Mouse (Mus musculus): ENCODE measurements around the gene Lman2. TPM values are rescaled to one million over a fixed set of nuclear protein-coding genes. Genes with fewer than 3 reads are reported as not detected.
A peak's percentile ranks its signal among the peaks of the same experiment; 100 is the strongest.

Lman2 gene
- polyA plus RNA-seq, 1 experiment: 62.1 TPM

DNA sequence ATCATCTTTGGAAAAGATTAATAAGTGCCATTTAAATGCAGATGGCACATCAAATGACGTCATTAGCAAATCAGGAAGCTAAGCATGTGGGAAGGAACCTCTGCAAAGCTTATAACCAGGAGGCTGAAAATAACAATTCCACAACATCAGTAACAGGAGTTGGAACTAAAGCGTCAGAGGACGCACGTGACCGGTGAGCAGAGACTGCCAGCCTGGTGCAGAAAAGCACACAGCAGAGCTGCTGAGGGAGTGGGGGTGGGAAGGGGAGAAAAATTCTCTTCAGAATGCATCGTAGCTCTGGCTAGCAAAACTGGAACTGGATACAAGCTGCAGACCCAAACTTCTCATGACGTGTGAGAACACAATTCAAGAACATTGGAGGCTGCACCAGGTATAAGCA is 18.3 kb downstream of the Lman2 start:
- Histone ChIP-seq H3K4me3 (replicated peaks) (no peak overlapping the region), H3K9me3 (no peaks in the 10 kb centered on the region), H3K36me3 (replicated peaks; ENCODE audit: low read length) (peaks cover 68% of the 10 kb centered on the region), H3K27me3 (replicated peaks) (no peaks in the 10 kb centered on the region), H3K4me1 (peaks cover 37% of the 10 kb centered on the region)
- TF ChIP-seq GATA1 (IDR thresholded peaks at IDR 0.05; ENCODE audit: borderline replicate concordance, low read length): no peak
- no peak for TF ChIP-seq FLI1 (IDR thresholded peaks at IDR 0.05; ENCODE audit: low read length)

DNA sequence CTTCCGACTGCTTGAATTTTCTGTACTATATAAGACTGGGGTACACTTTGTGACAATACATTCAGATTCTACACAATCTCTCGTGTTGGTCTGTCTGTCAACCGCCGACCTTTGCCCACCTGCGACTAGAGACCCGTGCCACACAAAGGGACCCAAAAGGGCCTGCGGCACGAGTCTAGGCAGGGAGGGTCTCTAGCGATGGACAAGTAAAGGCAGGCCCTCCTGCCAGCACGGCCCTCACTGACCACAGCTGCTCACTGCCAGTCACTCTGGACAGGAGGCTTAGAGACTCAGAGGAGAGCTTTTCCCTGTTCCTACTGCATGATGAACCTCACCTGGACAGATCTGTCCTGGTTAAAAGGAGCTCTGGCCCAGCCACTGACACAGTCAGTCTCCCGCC is 20.1 kb downstream of the Lman2 start:
- TF ChIP-seq FLI1 (IDR thresholded peaks at IDR 0.05; ENCODE audit: low read length) (no peak), GATA1 (IDR thresholded peaks at IDR 0.05; ENCODE audit: borderline replicate concordance, low read length) (no peak)
- Histone ChIP-seq H3K36me3 (replicated peaks; ENCODE audit: low read length) (peaks cover 51% of the 10 kb centered on the region), H3K4me1 (peaks cover 47% of the 10 kb centered on the region), H3K9me3 (no peaks in the 10 kb centered on the region), H3K4me3 (replicated peaks) (no peak overlapping the region), H3K27me3 (replicated peaks) (no peaks in the 10 kb centered on the region)

- peaks cover 13% of the 10 kb centered on the region for H3K27me3 ChIP-seq (replicated peaks)
- no peaks in the 10 kb centered on the region for H3K9me3 ChIP-seq
- TF ChIP-seq FLI1 (IDR thresholded peaks at IDR 0.05; ENCODE audit: low read length): no peak
- TF ChIP-seq GATA1 (IDR thresholded peaks at IDR 0.05; ENCODE audit: borderline replicate concordance, low read length): no peak
- peaks cover 36% of the 10 kb centered on the region for H3K4me1 ChIP-seq
- H3K4me3 ChIP-seq (replicated peaks): peak overlapping the region; percentile 57
- peaks cover 18% of the 10 kb centered on the region for H3K36me3 ChIP-seq (replicated peaks; ENCODE audit: low read length)
Observed at GRCm38 (mm10) chr13:55339259-55339658, 23.3 kb downstream of the Lman2 start.

DNA sequence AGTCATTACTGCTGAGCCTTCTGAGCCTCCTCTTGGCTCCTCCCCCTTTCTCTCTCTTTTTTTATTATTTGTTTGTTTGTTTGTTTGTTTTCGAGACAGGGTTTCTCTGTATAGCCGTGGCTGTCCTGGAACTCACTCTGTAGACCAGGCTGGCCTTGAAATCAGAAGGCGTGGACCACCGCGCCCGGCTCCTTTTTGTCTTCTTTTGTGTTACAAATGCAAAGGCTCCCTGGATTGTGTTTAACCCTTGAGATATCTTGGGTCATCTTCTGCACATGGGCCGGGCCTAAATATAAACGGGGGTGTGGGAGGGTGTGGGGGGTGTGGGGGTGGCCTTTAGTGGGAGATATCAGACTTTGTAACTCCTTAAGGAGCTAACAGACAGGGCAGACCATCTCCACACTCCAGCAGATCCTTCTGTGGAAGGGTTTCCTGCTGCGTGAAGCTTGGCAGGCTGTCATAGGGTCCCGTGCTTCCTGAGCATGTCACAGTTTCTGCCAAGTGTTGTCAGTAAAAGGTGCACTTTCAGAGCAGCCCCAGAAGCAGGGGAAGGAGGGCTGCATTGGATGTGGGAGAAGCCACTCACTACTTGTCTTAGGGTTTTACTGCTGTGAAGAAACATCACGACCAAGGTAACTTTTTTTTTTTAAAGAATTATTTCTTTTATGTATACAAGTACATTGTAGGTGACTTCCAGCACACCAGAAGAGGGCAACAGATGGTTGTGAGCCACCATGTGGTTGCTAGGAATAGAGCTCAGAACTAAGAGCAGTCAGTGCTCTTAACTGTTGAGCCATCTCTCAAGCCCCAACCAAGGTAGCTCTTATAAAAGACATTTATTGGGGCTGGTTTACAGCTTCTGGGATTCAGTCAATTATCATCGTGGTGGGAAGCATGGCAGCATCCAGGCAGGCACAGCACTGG is 24.2 kb downstream of the Lman2 start:
- no peak overlapping the region for H3K4me3 ChIP-seq (replicated peaks)
- peaks cover 10% of the 10 kb centered on the region for H3K36me3 ChIP-seq (replicated peaks; ENCODE audit: low read length)
- no peak for TF ChIP-seq GATA1 (IDR thresholded peaks at IDR 0.05; ENCODE audit: borderline replicate concordance, low read length)
- TF ChIP-seq FLI1 (IDR thresholded peaks at IDR 0.05; ENCODE audit: low read length): no peak
- H3K9me3 ChIP-seq: no peaks in the 10 kb centered on the region
- H3K27me3 ChIP-seq (replicated peaks): peaks cover 18% of the 10 kb centered on the region
- H3K4me1 ChIP-seq: peaks cover 28% of the 10 kb centered on the region

DNA sequence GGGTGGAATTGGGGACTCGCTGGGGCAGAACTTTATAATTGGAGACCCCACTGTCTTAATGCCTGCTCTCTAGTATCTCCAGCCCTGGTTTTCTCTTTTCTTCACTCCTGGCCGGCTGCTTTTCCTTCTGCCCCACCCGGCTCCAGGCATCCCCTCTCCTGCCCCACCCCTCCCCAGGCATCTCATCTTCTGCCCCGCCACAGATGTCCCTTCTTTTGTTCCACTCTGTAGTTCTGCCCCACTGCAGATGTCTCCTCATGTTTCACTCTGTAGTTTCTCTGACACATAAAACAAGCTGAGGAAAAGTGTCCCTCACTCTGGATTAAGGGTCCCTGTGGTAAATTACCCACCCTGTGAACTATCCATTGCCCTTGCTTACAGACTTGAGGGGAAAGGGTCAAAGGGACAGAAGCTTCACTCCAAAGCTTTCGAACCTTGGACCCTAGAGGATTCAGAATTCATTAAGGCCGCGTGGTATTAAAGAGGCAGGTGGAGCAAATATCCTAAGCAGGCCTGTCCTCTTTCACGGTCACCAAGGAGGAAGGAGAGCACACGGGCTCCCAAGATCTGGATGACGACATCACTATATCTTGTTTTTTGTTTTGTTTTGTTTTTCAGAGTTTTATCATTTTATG is 25.1 kb downstream of the Lman2 start:
- H3K27me3 ChIP-seq (replicated peaks): peaks cover 19% of the 10 kb centered on the region
- no peak overlapping the region for H3K4me3 ChIP-seq (replicated peaks)
- no peak for TF ChIP-seq GATA1 (IDR thresholded peaks at IDR 0.05; ENCODE audit: borderline replicate concordance, low read length)
- no peak for TF ChIP-seq FLI1 (IDR thresholded peaks at IDR 0.05; ENCODE audit: low read length)
- peaks cover 33% of the 10 kb centered on the region for H3K4me1 ChIP-seq
- H3K9me3 ChIP-seq: no peaks in the 10 kb centered on the region
- peaks cover under 1% of the 10 kb centered on the region for H3K36me3 ChIP-seq (replicated peaks; ENCODE audit: low read length)

DNA sequence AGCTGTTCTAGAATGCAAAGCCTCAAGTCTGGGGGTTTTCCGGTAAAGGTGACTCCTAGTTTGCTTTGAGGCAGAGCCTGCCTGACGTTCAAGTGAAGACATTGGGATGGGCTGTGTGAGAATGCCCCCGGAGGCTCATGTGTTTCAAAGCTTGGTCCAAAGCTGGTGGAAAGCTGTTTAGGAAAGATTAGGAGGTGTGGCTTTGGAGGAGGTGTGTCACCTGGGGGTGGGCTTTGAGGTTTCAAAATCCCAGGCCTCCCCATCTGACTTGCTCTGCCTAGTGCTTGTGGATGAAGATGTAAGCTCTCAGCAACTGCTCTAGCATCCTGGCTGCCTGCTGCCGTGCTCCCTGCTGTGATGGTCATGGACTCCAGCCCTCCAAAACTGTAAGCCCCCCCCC is 26.9 kb downstream of the Lman2 start:
- Histone ChIP-seq H3K27me3 (replicated peaks) (peaks cover 19% of the 10 kb centered on the region), H3K36me3 (replicated peaks; ENCODE audit: low read length) (no peaks in the 10 kb centered on the region), H3K4me1 (peaks cover 50% of the 10 kb centered on the region), H3K4me3 (replicated peaks) (no peak overlapping the region), H3K9me3 (no peaks in the 10 kb centered on the region)
- TF ChIP-seq GATA1 (IDR thresholded peaks at IDR 0.05; ENCODE audit: borderline replicate concordance, low read length) (no peak), FLI1 (IDR thresholded peaks at IDR 0.05; ENCODE audit: low read length) (no peak)

GRCm38 (mm10) chr13:55332331-55332730 is 30.3 kb downstream of the Lman2 start:
- no peak for TF ChIP-seq GATA1 (IDR thresholded peaks at IDR 0.05; ENCODE audit: borderline replicate concordance, low read length)
- TF ChIP-seq FLI1 (IDR thresholded peaks at IDR 0.05; ENCODE audit: low read length): no peak
- no peaks in the 10 kb centered on the region for H3K36me3 ChIP-seq (replicated peaks; ENCODE audit: low read length)
- no peaks in the 10 kb centered on the region for H3K9me3 ChIP-seq
- peaks cover 19% of the 10 kb centered on the region for H3K27me3 ChIP-seq (replicated peaks)
- no peak overlapping the region for H3K4me3 ChIP-seq (replicated peaks)
- H3K4me1 ChIP-seq: peaks cover 62% of the 10 kb centered on the region

DNA sequence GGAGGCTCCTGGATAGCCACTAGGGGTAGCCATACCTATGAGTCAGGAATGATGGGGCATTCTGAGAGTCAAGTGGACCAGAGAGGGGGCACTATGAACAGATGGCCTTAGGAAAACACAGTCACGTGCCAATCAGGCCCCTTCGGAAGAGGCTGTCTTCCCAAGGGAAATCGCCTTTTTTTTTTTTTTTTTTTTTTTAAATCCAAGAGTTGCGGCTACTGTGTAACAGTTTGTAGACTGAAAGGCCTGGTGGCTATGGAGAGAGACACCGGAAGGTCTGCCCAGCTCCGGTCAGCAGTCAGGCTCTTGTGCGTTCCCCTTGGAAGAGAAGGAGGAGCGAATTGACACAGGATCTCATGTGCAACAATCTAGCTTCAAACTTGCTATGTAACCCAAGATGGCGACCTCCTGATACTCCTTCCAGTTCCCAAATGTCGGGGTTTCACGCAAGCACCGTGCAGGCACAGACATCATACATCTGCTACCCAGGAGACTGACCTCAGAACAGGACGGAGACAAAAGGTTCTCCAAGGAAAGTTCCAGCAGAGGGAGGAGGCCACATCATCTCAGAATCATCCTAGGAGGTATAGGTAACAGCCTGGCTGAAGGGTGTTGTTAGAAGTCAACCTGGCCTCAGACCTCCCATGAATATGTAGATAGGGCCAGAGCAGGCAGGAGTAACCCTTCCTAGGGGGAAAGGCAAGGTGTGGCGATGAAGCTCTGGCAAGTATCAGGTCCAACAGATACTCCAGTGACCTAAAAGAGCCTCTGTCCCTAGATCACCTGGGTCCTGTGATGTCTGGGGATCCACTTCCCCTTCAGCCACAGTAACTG is 31.8 kb downstream of the Lman2 start:
- no peak for TF ChIP-seq GATA1 (IDR thresholded peaks at IDR 0.05; ENCODE audit: borderline replicate concordance, low read length)
- TF ChIP-seq FLI1 (IDR thresholded peaks at IDR 0.05; ENCODE audit: low read length): no peak
- H3K27me3 ChIP-seq (replicated peaks): peaks cover 13% of the 10 kb centered on the region
- H3K9me3 ChIP-seq: no peaks in the 10 kb centered on the region
- H3K4me3 ChIP-seq (replicated peaks): peak overlapping the region; percentile 94
- peaks cover 8% of the 10 kb centered on the region for H3K36me3 ChIP-seq (replicated peaks; ENCODE audit: low read length)
- peaks cover 68% of the 10 kb centered on the region for H3K4me1 ChIP-seq

DNA sequence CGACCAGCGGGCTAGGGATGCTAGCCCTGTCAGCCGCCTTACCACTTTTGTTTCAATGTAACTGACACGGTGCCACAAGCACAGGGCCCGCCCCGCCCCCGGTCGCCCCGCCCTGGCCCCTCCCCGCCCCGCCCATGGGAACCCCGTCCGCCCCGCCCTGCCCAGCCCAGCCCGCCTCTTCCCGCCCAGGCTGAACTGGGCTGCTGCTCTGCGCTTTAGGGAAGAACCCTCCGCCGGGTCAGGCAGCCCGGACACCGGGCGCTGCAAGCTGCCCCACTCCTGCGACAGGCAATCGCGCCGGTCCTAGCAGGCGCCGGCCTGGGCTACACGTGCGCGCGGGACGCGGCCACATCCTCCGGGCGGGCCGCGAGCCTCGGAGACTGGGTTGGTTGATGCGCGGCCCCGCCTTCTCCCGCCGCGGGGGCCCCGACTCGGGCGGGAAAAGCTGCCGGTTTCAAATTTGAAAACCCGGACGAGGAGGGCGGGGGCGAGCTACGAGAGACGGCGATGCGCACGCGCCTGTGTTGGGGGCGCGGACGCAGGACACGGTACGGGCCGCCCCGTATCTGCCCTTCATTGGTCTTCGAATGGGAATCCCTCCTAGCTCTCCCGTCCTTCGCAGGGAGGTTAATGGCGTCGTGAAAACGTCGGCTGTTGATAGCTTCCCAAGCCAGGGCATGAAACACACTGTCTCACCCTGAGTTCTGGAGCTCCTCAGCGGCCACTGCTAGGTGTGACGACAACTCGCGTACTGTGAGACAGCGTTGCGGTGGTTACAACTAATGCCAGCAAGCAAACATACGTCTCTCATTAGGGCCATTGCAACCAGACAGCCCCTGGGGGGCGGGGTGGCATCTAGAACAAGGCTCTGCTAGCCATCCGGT is 32.7 kb downstream of the Lman2 start, which contains the start of gene Mxd3:
Gene Mxd3, minus strand, starts transcription at position 141 of the 884 bp plus-strand sequence.
- Histone ChIP-seq H3K9me3 (no peaks in the 10 kb centered on the region), H3K36me3 (replicated peaks; ENCODE audit: low read length) (peaks cover 16% of the 10 kb centered on the region), H3K4me1 (peaks cover 64% of the 10 kb centered on the region), H3K4me3 (replicated peaks) (peak within 1 kb of the TSS; percentile 94), H3K27me3 (replicated peaks) (peaks cover 8% of the 10 kb centered on the region)
- TF ChIP-seq GATA1 (IDR thresholded peaks at IDR 0.05; ENCODE audit: borderline replicate concordance, low read length): no peak
- peak; percentile 60; the same call in 1 of the 2 replicates for TF ChIP-seq FLI1 (IDR thresholded peaks at IDR 0.05; ENCODE audit: low read length)
